Mouse (Mus musculus): Measurements from ENCODE around the gene Vmn1r115. TPM values are rescaled to one million over a fixed set of nuclear protein-coding genes. Genes with fewer than 3 reads are reported as not detected.

The Vmn1r115 gene
- polyA plus RNA-seq (2017; shearing (Covaris generic)), result not detected

GRCm38 (mm10) chr7:20844885-20845284 lies at the start of gene Vmn1r115:
Vmn1r115 (minus strand) TSS chr7:20844985.

GRCm38 (mm10) chr7:20884021-20884420 lies 39.2 kb upstream of the Vmn1r115 start, which contains the start of gene Vmn1r117:
Vmn1r117 (minus strand) TSS chr7:20884121.

GRCm38 (mm10) chr7:20871956-20872355 lies 27.2 kb upstream of the Vmn1r115 start, which contains the start of gene Vmn1r116:
Vmn1r116 (plus strand) TSS chr7:20872256.

GRCm38 (mm10) chr7:20812086-20812485 lies 32.7 kb downstream of the Vmn1r115 start, which contains the start of gene Vmn1r114:
Vmn1r114 (minus strand) TSS chr7:20812186.

Other genes starting within 250 kb of the Vmn1r115 start
- under 1 TPM in 1 of 2 experiments, not detected in 1; 0.36 TPM for gene Gm4513, start 246.0 kb downstream of the Vmn1r115 start, polyA plus RNA-seq (2017; shearing (Covaris generic))
- gene Vmn1r107, start 176.1 kb downstream of the Vmn1r115 start, polyA plus RNA-seq (2017; shearing (Covaris generic)), result under 1 TPM; 0.27 to 0.29 TPM
- gene Vmn1r111, start 141.8 kb downstream of the Vmn1r115 start, polyA plus RNA-seq (2017; shearing (Covaris generic)), result not detected
- under 1 TPM in 1 of 2 experiments, not detected in 1; 0.27 TPM for gene Gm10668, start 114.4 kb downstream of the Vmn1r115 start, polyA plus RNA-seq (2017; shearing (Covaris generic))
- not detected for gene Vmn1r112, start 73.8 kb downstream of the Vmn1r115 start, polyA plus RNA-seq (2017; shearing (Covaris generic))
- not detected for gene Vmn1r113, start 57.7 kb downstream of the Vmn1r115 start, polyA plus RNA-seq (2017; shearing (Covaris generic))
- gene Vmn1r114, start 32.8 kb downstream of the Vmn1r115 start, polyA plus RNA-seq (2017; shearing (Covaris generic)), result not detected
- gene Vmn1r116, start 27.3 kb upstream of the Vmn1r115 start, polyA plus RNA-seq (2017; shearing (Covaris generic)), result not detected
- gene Vmn1r117, start 39.1 kb upstream of the Vmn1r115 start, polyA plus RNA-seq (2017; shearing (Covaris generic)), result not detected
- gene Vmn1r118, start 67.4 kb upstream of the Vmn1r115 start, polyA plus RNA-seq (2017; shearing (Covaris generic)), result not detected
- under 1 TPM in 1 of 2 experiments, not detected in 1; 0.23 TPM for gene Vmn1r119, start 167.5 kb upstream of the Vmn1r115 start, polyA plus RNA-seq (2017; shearing (Covaris generic))
- gene Vmn1r120, start 208.8 kb upstream of the Vmn1r115 start, polyA plus RNA-seq (2017; shearing (Covaris generic)), result not detected